Mouse (Mus musculus) stomach, postnatal 0 days (tissue): ENCODE data around the gene Il15. TPM values are rescaled to one million over a fixed set of nuclear protein-coding genes. Genes with fewer than 3 reads are reported as not detected.

ENCODE experiments used
- ATAC-seq: fragments of 200-750 bp; cut with Nextera tagmentation; 2 replicates; pipeline ENCODE4 v1.8.0; 2017; ENCODE audit not compliant: low FRiP score, low TSS enrichment
- DNase-seq: peaks from one replicate; pipeline ENCODE4 v3.0.0-alpha.2; 2016; ENCODE audit warnings: low spot score
- H3K27ac ChIP-seq: fragments of 300-500 bp; sonication (generic); replicated peaks from 2 replicates; pipeline ENCODE4 v1.5.1; 2014; ENCODE audit warnings: mild to moderate bottlenecking, control low read depth
- H3K27me3 ChIP-seq: fragments of 300-500 bp; sonication (generic); 2 replicates; pipeline ENCODE4 v1.6.1; 2014; ENCODE audit warnings: low read length; ENCODE audit not compliant: control insufficient read depth, insufficient read depth
- H3K36me3 ChIP-seq: fragments of 300-500 bp; sonication (generic); 2 replicates; pipeline ENCODE4 v1.6.1; 2014; ENCODE audit warnings: low read length, mixed read lengths; ENCODE audit not compliant: control insufficient read depth, insufficient read depth
- H3K4me1 ChIP-seq: fragments of 300-500 bp; sonication (generic); replicated peaks from 2 replicates; pipeline ENCODE4 v1.6.1; 2014; ENCODE audit warnings: antibody characterized with exemption; ENCODE audit not compliant: control insufficient read depth, insufficient read depth
- H3K4me2 ChIP-seq: fragments of 300-500 bp; sonication (generic); replicated peaks from 2 replicates; pipeline ENCODE4 v1.6.1; 2014; ENCODE audit warnings: low read depth, mild to moderate bottlenecking, control low read depth, moderate library complexity
- H3K4me3 ChIP-seq: fragments of 300-500 bp; sonication (generic); 2 replicates; pipeline ENCODE4 v1.5.1; 2014; ENCODE audit warnings: low read depth, low read length, control low read depth
- H3K9ac ChIP-seq: fragments of 300-500 bp; sonication (generic); 2 replicates; pipeline ENCODE4 v1.6.1; 2014; ENCODE audit warnings: mild to moderate bottlenecking, low read length, control low read depth, mixed read lengths
- H3K9me3 ChIP-seq: fragments of 300-500 bp; sonication (generic); 2 replicates; pipeline ENCODE4 v1.6.1; 2016; ENCODE audit warnings: low read length; ENCODE audit not compliant: control insufficient read depth
- CTCF ChIP-seq: IDR thresholded peaks from 2 replicates; pipeline ENCODE4 v1.5.1; 2016; ENCODE audit warnings: antibody characterized with exemption, low read depth, mild to moderate bottlenecking, moderate library complexity
- EP300 ChIP-seq: optimal IDR thresholded peaks from 2 replicates; pipeline ENCODE3; 2016; ENCODE audit warnings: antibody characterized with exemption
- WGBS: fragments of 180-500 bp; shearing (Covaris S2); extraction: QIAGEN DNeasy Blood & Tissue Kit; methylation state at CpG from one replicate; pipeline ENCODE4 v1.1.7; 2014; 5-methylcytosine and 5-hydroxymethylcytosine counted together
- polyA plus RNA-seq: library from polyadenylated mRNA; unstranded; fragments of >200 nt; fragmentation: Nextera tagmentation; extraction: Ambion mirVana; gene quantifications from 2 replicates; pipeline ENCODE4 v1.2.1, GENCODE M21; 2015

Gene Il15
- polyA plus RNA-seq, 1 experiment from 2014 or later, result 8.2 TPM

DNA sequence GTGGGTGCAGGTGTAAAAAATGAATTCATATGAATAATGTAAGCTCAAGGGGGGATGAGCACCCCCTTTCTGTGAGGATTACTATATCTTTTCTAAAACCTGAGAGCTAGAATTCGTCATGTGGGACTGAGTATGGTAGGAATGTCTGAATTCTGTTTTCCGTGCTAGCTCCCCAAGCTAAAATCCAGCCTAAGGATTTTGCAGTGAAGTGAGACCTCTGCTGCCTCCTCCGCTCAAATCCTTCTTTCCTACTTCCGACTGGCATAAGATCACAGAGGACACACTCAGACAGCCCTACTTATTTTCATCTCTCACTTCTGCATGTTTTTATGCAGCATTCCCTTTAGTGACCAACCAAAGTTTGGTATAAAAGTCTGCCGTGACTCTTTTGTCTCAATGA lies 121.0 kb downstream of the Il15 start:
- TF ChIP-seq CTCF, result 0 out of 2 replicates have a peak, but pooled peaks have one; percentile 8
- no peak for TF ChIP-seq EP300
- no peak for ATAC-seq
- H3K27ac ChIP-seq, result no peak overlapping the region
- no peaks in the 10 kb centered on the region for H3K9me3 ChIP-seq
- no peaks in the 10 kb centered on the region for H3K27me3 ChIP-seq
- no peaks in the 10 kb centered on the region for H3K4me1 ChIP-seq
- WGBS, result 73% methylated on average over 5 of the region's 5 CpGs
- no peak overlapping the region for H3K4me3 ChIP-seq
- H3K4me2 ChIP-seq, result no peak overlapping the region
- DNase-seq, result no peak
- no peaks in the 10 kb centered on the region for H3K36me3 ChIP-seq
- no peak overlapping the region for H3K9ac ChIP-seq
